Mouse (Mus musculus): ENCODE data around the gene Fkbpl. TPM values are rescaled to one million over a fixed set of nuclear protein-coding genes. Genes with fewer than 3 reads are reported as not detected.

Fkbpl gene
- polyA plus RNA-seq, 1 experiment from 2014 or later, result 10.9 TPM

DNA sequence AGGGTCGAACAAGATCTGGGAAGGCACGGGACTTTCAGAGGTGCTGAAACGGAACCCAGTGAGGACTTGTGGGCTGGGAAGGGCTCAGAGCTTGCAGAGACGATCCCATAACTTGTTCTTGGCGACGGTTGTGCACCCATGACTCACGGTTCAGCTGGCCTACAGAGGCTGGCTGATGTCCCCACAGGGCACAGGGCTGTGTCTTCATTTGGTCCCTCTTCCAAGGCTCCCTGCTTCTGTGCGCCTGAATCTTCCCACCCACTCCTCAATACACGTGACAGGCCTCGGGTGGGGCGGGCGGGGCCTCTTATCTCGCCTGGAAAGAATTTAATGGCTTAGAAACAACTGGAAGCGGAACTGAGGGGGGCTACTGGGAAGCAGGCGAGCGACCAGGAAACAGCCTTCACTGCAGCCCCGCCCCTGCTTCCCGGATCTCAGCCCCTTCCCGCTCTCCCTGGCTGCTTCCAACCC lies 16.6 kb downstream of the Fkbpl start:
- H3K9me3 ChIP-seq (replicated peaks; ENCODE audit: control insufficient read depth, low read length), result no peaks in the 10 kb centered on the region
- no peaks in the 10 kb centered on the region for H3K36me3 ChIP-seq (ENCODE audit: control insufficient read depth, insufficient read depth, low read length)
- peak overlapping the region; percentile 42 for H3K4me2 ChIP-seq
- WGBS (ENCODE audit: insufficient replicate concordance), result 6% methylated on average over 19 of the region's 19 CpGs
- no peak overlapping the region for H3K9ac ChIP-seq (ENCODE audit: low read depth, low read length)
- H3K4me1 ChIP-seq (ENCODE audit: control insufficient read depth, insufficient read depth, low read length), result peaks cover 9% of the 10 kb centered on the region
- ATAC-seq (replicated peaks; ENCODE audit: insufficient number of reproducible peaks, low FRiP score, low TSS enrichment), result no peak
- no peak overlapping the region for H3K4me3 ChIP-seq (ENCODE audit: low read depth, low read length)
- no peak overlapping the region for H3K27ac ChIP-seq (ENCODE audit: low read depth, low read length)
- H3K27me3 ChIP-seq (ENCODE audit: control insufficient read depth, insufficient read depth, low read length), result peaks cover 35% of the 10 kb centered on the region

GRCm38 (mm10) chr17:34662468-34662867 lies 17.9 kb downstream of the Fkbpl start:
- Histone ChIP-seq H3K4me3 (ENCODE audit: low read depth, low read length) (no peak overlapping the region), H3K4me1 (ENCODE audit: control insufficient read depth, insufficient read depth, low read length) (peaks cover 9% of the 10 kb centered on the region), H3K27me3 (ENCODE audit: control insufficient read depth, insufficient read depth, low read length) (peaks cover 35% of the 10 kb centered on the region), H3K4me2 (no peak overlapping the region), H3K9me3 (replicated peaks; ENCODE audit: control insufficient read depth, low read length) (no peaks in the 10 kb centered on the region), H3K27ac (ENCODE audit: low read depth, low read length) (no peak overlapping the region), H3K9ac (ENCODE audit: low read depth, low read length) (no peak overlapping the region), H3K36me3 (ENCODE audit: control insufficient read depth, insufficient read depth, low read length) (no peaks in the 10 kb centered on the region)
- no peak for ATAC-seq (replicated peaks; ENCODE audit: insufficient number of reproducible peaks, low FRiP score, low TSS enrichment)
- 78% methylated on average over 1 of the region's 1 CpGs for WGBS (ENCODE audit: insufficient replicate concordance)

- H3K4me3 ChIP-seq (ENCODE audit: low read depth, low read length), result no peak overlapping the region
- H3K36me3 ChIP-seq (ENCODE audit: control insufficient read depth, insufficient read depth, low read length), result no peaks in the 10 kb centered on the region
- 73% methylated on average over 8 of the region's 8 CpGs for WGBS (ENCODE audit: insufficient replicate concordance)
- ATAC-seq (replicated peaks; ENCODE audit: insufficient number of reproducible peaks, low FRiP score, low TSS enrichment), result no peak
- no peaks in the 10 kb centered on the region for H3K9me3 ChIP-seq (replicated peaks; ENCODE audit: control insufficient read depth, low read length)
- H3K4me1 ChIP-seq (ENCODE audit: control insufficient read depth, insufficient read depth, low read length), result peaks cover 9% of the 10 kb centered on the region
- peaks cover 39% of the 10 kb centered on the region for H3K27me3 ChIP-seq (ENCODE audit: control insufficient read depth, insufficient read depth, low read length)
- no peak overlapping the region for H3K4me2 ChIP-seq
- H3K27ac ChIP-seq (ENCODE audit: low read depth, low read length), result no peak overlapping the region
- H3K9ac ChIP-seq (ENCODE audit: low read depth, low read length), result no peak overlapping the region
These were observed 18.4 kb downstream of the Fkbpl start for GRCm38 (mm10) chr17:34662978-34663377.

DNA sequence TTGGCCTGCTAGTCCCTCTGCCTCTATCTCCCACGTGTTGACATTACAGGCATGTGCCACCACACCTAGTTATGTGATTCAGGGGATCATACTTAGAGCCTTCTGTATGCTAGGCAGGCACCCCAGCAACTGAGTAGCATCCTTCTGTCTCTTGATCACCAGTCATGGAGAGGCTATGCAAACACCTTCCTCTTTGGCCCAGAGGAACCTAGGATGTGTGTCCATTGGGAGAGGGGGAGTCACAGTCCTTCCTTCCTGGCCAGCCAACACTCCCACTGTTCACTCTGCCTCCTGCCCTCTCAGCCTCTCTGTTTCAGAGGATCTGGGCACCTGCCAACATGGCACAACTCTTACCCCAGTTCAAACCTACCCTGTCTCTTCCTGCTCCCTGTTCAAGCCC lies 19.0 kb downstream of the Fkbpl start:
- ATAC-seq (replicated peaks; ENCODE audit: insufficient number of reproducible peaks, low FRiP score, low TSS enrichment), result no peak
- peaks cover 9% of the 10 kb centered on the region for H3K4me1 ChIP-seq (ENCODE audit: control insufficient read depth, insufficient read depth, low read length)
- H3K27ac ChIP-seq (ENCODE audit: low read depth, low read length), result no peak overlapping the region
- peaks cover 34% of the 10 kb centered on the region for H3K27me3 ChIP-seq (ENCODE audit: control insufficient read depth, insufficient read depth, low read length)
- no peaks in the 10 kb centered on the region for H3K36me3 ChIP-seq (ENCODE audit: control insufficient read depth, insufficient read depth, low read length)
- H3K9me3 ChIP-seq (replicated peaks; ENCODE audit: control insufficient read depth, low read length), result no peaks in the 10 kb centered on the region
- H3K4me2 ChIP-seq, result no peak overlapping the region
- H3K9ac ChIP-seq (ENCODE audit: low read depth, low read length), result no peak overlapping the region
- no peak overlapping the region for H3K4me3 ChIP-seq (ENCODE audit: low read depth, low read length)
- 60% methylated on average over 1 of the region's 1 CpGs for WGBS (ENCODE audit: insufficient replicate concordance)

- Histone ChIP-seq H3K36me3 (ENCODE audit: control insufficient read depth, insufficient read depth, low read length) (no peaks in the 10 kb centered on the region), H3K9ac (ENCODE audit: low read depth, low read length) (no peak overlapping the region), H3K27me3 (ENCODE audit: control insufficient read depth, insufficient read depth, low read length) (peaks cover 26% of the 10 kb centered on the region), H3K27ac (ENCODE audit: low read depth, low read length) (no peak overlapping the region), H3K4me3 (ENCODE audit: low read depth, low read length) (no peak overlapping the region), H3K9me3 (replicated peaks; ENCODE audit: control insufficient read depth, low read length) (no peaks in the 10 kb centered on the region), H3K4me1 (ENCODE audit: control insufficient read depth, insufficient read depth, low read length) (peaks cover 6% of the 10 kb centered on the region), H3K4me2 (no peak overlapping the region)
- no peak for ATAC-seq (replicated peaks; ENCODE audit: insufficient number of reproducible peaks, low FRiP score, low TSS enrichment)
- 66% methylated on average over 7 of the region's 7 CpGs for whole genome bisulfite sequencing (ENCODE audit: insufficient replicate concordance)
These were observed 19.9 kb downstream of the Fkbpl start for GRCm38 (mm10) chr17:34664472-34664871.

DNA sequence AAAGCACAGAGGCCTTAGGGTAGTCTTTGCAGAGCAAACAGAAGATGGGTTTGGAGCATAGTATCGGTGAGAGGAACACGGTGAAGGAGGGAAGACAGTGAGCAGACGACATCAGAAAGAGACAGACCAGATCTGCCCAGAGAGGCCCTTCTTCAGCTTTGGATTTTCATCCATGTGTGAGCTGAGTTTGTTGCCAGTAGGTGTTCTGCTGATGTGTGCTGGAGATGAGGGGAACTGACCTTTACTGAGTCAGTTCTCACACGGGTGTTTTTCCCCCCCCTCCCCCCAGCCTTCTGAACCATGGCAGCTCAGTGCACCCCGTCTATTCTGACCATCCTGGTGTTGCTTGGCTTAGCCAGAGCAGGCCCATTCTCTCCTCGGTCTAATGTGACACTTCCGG lies 25.7 kb downstream of the Fkbpl start, which contains the start of gene Tnxb:
TSS of gene Tnxb (plus strand) at position 301 of the 400 bp plus-strand sequence.
- peak within 1 kb of the TSS; percentile 74 for H3K4me2 ChIP-seq
- H3K9me3 ChIP-seq (replicated peaks; ENCODE audit: control insufficient read depth, low read length), result no peaks in the 10 kb centered on the region
- H3K4me3 ChIP-seq (ENCODE audit: low read depth, low read length), result peak within 1 kb of the TSS; percentile 41
- H3K4me1 ChIP-seq (ENCODE audit: control insufficient read depth, insufficient read depth, low read length), result peaks cover 12% of the 10 kb centered on the region
- ATAC-seq (replicated peaks; ENCODE audit: insufficient number of reproducible peaks, low FRiP score, low TSS enrichment), result no peak
- H3K27me3 ChIP-seq (ENCODE audit: control insufficient read depth, insufficient read depth, low read length), result peaks cover 62% of the 10 kb centered on the region
- WGBS (ENCODE audit: insufficient replicate concordance), result 53% methylated on average over 7 of the region's 7 CpGs
- 0 out of 2 replicates have a peak within 1 kb of the TSS, but pooled peaks have one; percentile 46 for H3K9ac ChIP-seq (ENCODE audit: low read depth, low read length)
- H3K36me3 ChIP-seq (ENCODE audit: control insufficient read depth, insufficient read depth, low read length), result no peaks in the 10 kb centered on the region
- H3K27ac ChIP-seq (ENCODE audit: low read depth, low read length), result no peak within 1 kb of the TSS

GRCm38 (mm10) chr17:34671151-34672066 lies 26.8 kb downstream of the Fkbpl start:
- no peak for ATAC-seq (replicated peaks; ENCODE audit: insufficient number of reproducible peaks, low FRiP score, low TSS enrichment)
- H3K4me3 ChIP-seq (ENCODE audit: low read depth, low read length), result peak overlapping the region; percentile 41
- peaks cover 20% of the 10 kb centered on the region for H3K4me1 ChIP-seq (ENCODE audit: control insufficient read depth, insufficient read depth, low read length)
- no peaks in the 10 kb centered on the region for H3K9me3 ChIP-seq (replicated peaks; ENCODE audit: control insufficient read depth, low read length)
- 9% methylated on average over 93 of the region's 93 CpGs for WGBS (ENCODE audit: insufficient replicate concordance)
- peaks cover 58% of the 10 kb centered on the region for H3K27me3 ChIP-seq (ENCODE audit: control insufficient read depth, insufficient read depth, low read length)
- no peaks in the 10 kb centered on the region for H3K36me3 ChIP-seq (ENCODE audit: control insufficient read depth, insufficient read depth, low read length)
- H3K4me2 ChIP-seq, result peak overlapping the region; percentile 74
- H3K27ac ChIP-seq (ENCODE audit: low read depth, low read length), result no peak overlapping the region
- H3K9ac ChIP-seq (ENCODE audit: low read depth, low read length), result 0 out of 2 replicates have a peak overlapping the region, but pooled peaks have one; percentile 46

DNA sequence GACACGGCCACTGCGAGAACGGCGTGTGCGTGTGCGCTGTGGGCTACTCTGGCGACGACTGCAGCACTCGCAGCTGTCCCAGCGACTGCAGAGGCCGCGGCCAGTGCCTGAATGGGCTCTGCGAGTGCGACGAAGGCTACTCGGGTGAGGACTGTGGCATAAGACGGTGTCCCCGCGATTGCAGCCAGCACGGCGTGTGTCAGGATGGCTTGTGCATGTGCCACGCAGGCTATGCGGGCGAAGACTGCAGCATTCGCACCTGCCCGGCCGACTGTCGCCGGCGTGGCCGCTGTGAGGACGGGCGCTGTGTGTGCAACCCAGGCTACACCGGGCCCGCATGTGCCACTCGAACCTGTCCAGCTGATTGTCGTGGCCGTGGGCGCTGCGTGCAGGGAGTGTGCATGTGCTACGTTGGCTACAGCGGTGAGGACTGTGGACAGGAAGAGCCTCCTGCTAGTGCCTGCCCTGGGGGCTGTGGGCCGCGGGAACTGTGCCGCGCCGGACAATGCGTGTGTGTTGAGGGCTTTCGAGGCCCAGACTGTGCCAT lies 27.8 kb downstream of the Fkbpl start:
- Histone ChIP-seq H3K9ac (ENCODE audit: low read depth, low read length) (0 out of 2 replicates have a peak overlapping the region, but pooled peaks have one; percentile 46), H3K27me3 (ENCODE audit: control insufficient read depth, insufficient read depth, low read length) (peaks cover 58% of the 10 kb centered on the region)

More for the DNA sequence above, 27.8 kb downstream of the Fkbpl start:
- WGBS (ENCODE audit: insufficient replicate concordance), result 28% methylated on average over 49 of the region's 49 CpGs
- peak overlapping the region; percentile 41 for H3K4me3 ChIP-seq (ENCODE audit: low read depth, low read length)
- H3K36me3 ChIP-seq (ENCODE audit: control insufficient read depth, insufficient read depth, low read length), result no peaks in the 10 kb centered on the region
- peaks cover 20% of the 10 kb centered on the region for H3K4me1 ChIP-seq (ENCODE audit: control insufficient read depth, insufficient read depth, low read length)
- no peak for ATAC-seq (replicated peaks; ENCODE audit: insufficient number of reproducible peaks, low FRiP score, low TSS enrichment)
- no peak overlapping the region for H3K27ac ChIP-seq (ENCODE audit: low read depth, low read length)
- peak overlapping the region; percentile 74 for H3K4me2 ChIP-seq
- no peaks in the 10 kb centered on the region for H3K9me3 ChIP-seq (replicated peaks; ENCODE audit: control insufficient read depth, low read length)

Measured in heart, embryonic 11.5 days (tissue).